Comparison of ENCODE assay signal across 11 mouse cellular contexts in genomic region chr6:127318746-127319582, GRCm38 (mm10).
DNase-seq lines count a peak whose midpoint lies in the region; ATAC-seq and TF ChIP-seq lines count a peak whose summit lies in the region.
"Had no signal": no experiment of that assay in that cellular context is flagged by ENCODE, and none has a peak within 500 bp of the region (broad histone marks: within the 10 kb centered on the region; RNA-seq: fewer than 3 reads in every experiment).

No protein-coding gene starts in this region.

- 0 out of 2 replicates have a peak, but pooled peaks have one; percentile 35 for ATAC-seq in hindbrain, embryonic 11.5 days (ENCODE audit: low FRiP score)
- no peak for ATAC-seq in liver, embryonic 15.5 days (ENCODE audit: insufficient read depth)

- peak; percentile 24 for DNase-seq in Muller cell, postnatal 12 days (ENCODE audit: inconsistent ontology term)
- DNase-seq in brain, embryonic 14.5 days (ENCODE audit: low read depth) = peak; percentile 94
- no peak for DNase-seq in hindbrain, embryonic 11.5 days (ENCODE audit: low spot score)
- no peak for DNase-seq in embryo, embryonic 11 days
- DNase-seq in left cerebral cortex, adult 2 months (ENCODE audit: extremely low spot score in 1 of 2, low spot score in 2 of 2) = no peak
- DNase-seq in layer of hippocampus, postnatal 36 days = no peak
- DNase-seq: adrenal gland, adult 8-10 months; heart, adult 2 months; lung, adult 18-20 months; spleen, adult 18-20 months had no signal

- no peak overlapping the region for H3K4me2 ChIP-seq in hindbrain, embryonic 11.5 days (replicated peaks; ENCODE audit: low read depth, low read length)
- H3K4me2 ChIP-seq in liver, embryonic 15.5 days = 0 out of 2 replicates have a peak overlapping the region, but pooled peaks have one; percentile 20

- H3K36me3 ChIP-seq in hindbrain, embryonic 11.5 days (ENCODE audit: control insufficient read depth, insufficient read depth, low read length) = no peaks in the 10 kb centered on the region
- H3K36me3 ChIP-seq in liver, embryonic 15.5 days (replicated peaks) = no peaks in the 10 kb centered on the region

- H3K9me3 ChIP-seq in hindbrain, embryonic 11.5 days (ENCODE audit: control insufficient read depth, low read length) = no peaks in the 10 kb centered on the region
- H3K9me3 ChIP-seq in liver, embryonic 15.5 days (replicated peaks) = no peaks in the 10 kb centered on the region

- H3K4me1 ChIP-seq in hindbrain, embryonic 11.5 days (replicated peaks; ENCODE audit: control insufficient read depth, insufficient read depth, low read length) = no peaks in the 10 kb centered on the region
- peaks cover 57% of the 10 kb centered on the region for H3K4me1 ChIP-seq in liver, embryonic 15.5 days (replicated peaks)

- H3K4me3 ChIP-seq in hindbrain, embryonic 11.5 days (ENCODE audit: low read depth, low read length) = no peak overlapping the region
- H3K4me3 ChIP-seq in liver, embryonic 15.5 days (replicated peaks) = no peak overlapping the region
- H3K4me3 ChIP-seq in left cerebral cortex, adult 2 months = no peak overlapping the region
- H3K4me3 ChIP-seq: heart, adult 2 months had no signal

- no peak overlapping the region for H3K9ac ChIP-seq in hindbrain, embryonic 11.5 days (ENCODE audit: low read depth, low read length)
- no peak overlapping the region for H3K9ac ChIP-seq in liver, embryonic 15.5 days

- no peak for TF ChIP-seq POLR2A in brain, embryonic 14.5 days (IDR thresholded peaks at IDR 0.05; ENCODE audit: borderline replicate concordance, extremely low read depth, insufficient read depth, insufficient read length, poor library complexity, severe bottlenecking)

- no peak overlapping the region for H3K27ac ChIP-seq in hindbrain, embryonic 11.5 days (ENCODE audit: low read depth, low read length)
- peak overlapping the region; percentile 97 for H3K27ac ChIP-seq in liver, embryonic 15.5 days (replicated peaks)
- no peak overlapping the region for H3K27ac ChIP-seq in left cerebral cortex, adult 2 months
- H3K27ac ChIP-seq: heart, adult 2 months had no signal

- intact Hi-C loops in left cerebral cortex, adult 2 months (cut with DNase I) = no loop called here

- H3K27me3 ChIP-seq in hindbrain, embryonic 11.5 days (ENCODE audit: control insufficient read depth, insufficient read depth, low read length) = no peaks in the 10 kb centered on the region
- H3K27me3 ChIP-seq in liver, embryonic 15.5 days = peaks cover 10% of the 10 kb centered on the region

- 50% methylated on average over 8 of the region's 8 CpGs for WGBS in hindbrain, embryonic 11.5 days
- 75% methylated on average over 8 of the region's 8 CpGs for WGBS in liver, embryonic 15.5 days (ENCODE audit: insufficient replicate concordance)

- TF ChIP-seq CTCF in brain, embryonic 14.5 days (IDR thresholded peaks at IDR 0.05; ENCODE audit: borderline replicate concordance, extremely low read depth, insufficient read depth, insufficient read length) = no peak
- no peak for TF ChIP-seq CTCF in left cerebral cortex, adult 2 months (IDR thresholded peaks at IDR 0.05)

Comparison
In these comparisons a context has a peak if more than half of its experiments do, and no peak if none do; other contexts are left out.
1. DNase-seq: peak in Muller cell, postnatal 12 days (single experiment) and brain, embryonic 14.5 days (single experiment); none in hindbrain, embryonic 11.5 days (single experiment), embryo, embryonic 11 days (single experiment), left cerebral cortex, adult 2 months (0 of 2) and layer of hippocampus, postnatal 36 days (0 of 2).